Mouse (Mus musculus) myocyte (in vitro differentiated cells): ENCODE results near the gene Gba2.

ENCODE experiments used
- CEBPB ChIP-seq: IDR thresholded peaks from 2 replicates; pipeline ENCODE4 v1.6.1; 2011; ENCODE audit warnings: mild to moderate bottlenecking, moderate library complexity; ENCODE audit not compliant: poor library complexity, insufficient read depth, severe bottlenecking
- E2F4 ChIP-seq: IDR thresholded peaks from one replicate; pipeline ENCODE4 v1.6.1; 2011; ENCODE audit warnings: mild to moderate bottlenecking, control low read depth, moderate library complexity; ENCODE audit not compliant: insufficient read depth
- MYOG ChIP-seq, 3 experiments: IDR thresholded peaks; one replicate each; pipeline ENCODE4 v1.6.1; 2011; ENCODE audit warnings: control low read depth in 2 of 3, low read depth in 2 of 3, mild to moderate bottlenecking in 2 of 3; ENCODE audit not compliant: insufficient read length in 2 of 3, control insufficient read depth in 1 of 3, insufficient read depth in 1 of 3
- POLR2A ChIP-seq: IDR thresholded peaks from one replicate; pipeline ENCODE4 v1.6.1; 2011; ENCODE audit warnings: low read depth, mild to moderate bottlenecking, control low read depth, moderate library complexity; ENCODE audit not compliant: insufficient read length
- POLR2AphosphoS2 ChIP-seq: IDR thresholded peaks from one replicate; pipeline ENCODE4 v1.6.1; 2011; ENCODE audit warnings: low read depth, control low read depth; ENCODE audit not compliant: insufficient read length
- TCF12 ChIP-seq: IDR thresholded peaks from one replicate; pipeline ENCODE4 v1.6.1; 2011; ENCODE audit warnings: mild to moderate bottlenecking, control low read depth; ENCODE audit not compliant: poor library complexity, insufficient read depth, severe bottlenecking
- USF1 ChIP-seq: IDR thresholded peaks from one replicate; pipeline ENCODE4 v1.6.1; 2011; ENCODE audit warnings: low read depth, mild to moderate bottlenecking, control low read depth, moderate library complexity

DNA sequence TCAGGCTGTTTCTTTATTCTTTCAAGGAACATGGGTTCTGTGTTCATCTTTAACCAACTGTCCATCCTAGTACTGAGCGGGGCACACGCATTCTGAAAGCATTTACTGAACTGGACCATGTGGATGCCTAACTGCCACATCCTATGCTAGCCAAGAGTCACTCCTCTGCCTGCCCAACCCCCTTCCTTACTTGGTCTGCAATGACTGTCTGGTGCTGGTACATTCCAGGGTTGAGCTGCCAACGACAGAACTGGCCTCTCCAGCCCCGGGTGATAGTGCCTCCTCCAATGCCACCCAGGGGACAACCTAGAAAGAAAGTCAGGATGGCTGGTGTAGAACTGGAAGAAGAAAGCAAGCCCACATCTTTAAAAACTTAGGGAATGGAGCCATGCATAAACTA, 5.1 kb downstream of the Gba2 start:
- no peak for TF ChIP-seq POLR2A
- no peak for TF ChIP-seq CEBPB
- no peak for TF ChIP-seq POLR2AphosphoS2
- no peak for TF ChIP-seq E2F4
- TF ChIP-seq USF1, result no peak
- TF ChIP-seq TCF12, result no peak
- no peak for TF ChIP-seq MYOG (IDR thresholded peaks at IDR 0.05; ENCODE audit: control insufficient read depth in 1 of 3, insufficient read depth in 1 of 3, insufficient read length in 2 of 3, low read depth in 2 of 3)
